Mouse (Mus musculus) liver, postnatal 0 days (tissue): ENCODE data around the gene Drg2.

Source experiments
- CTCF ChIP-seq: sonication (generic); IDR thresholded peaks from 2 replicates; pipeline ENCODE4 v1.5.1; 2016; ENCODE audit warnings: antibody characterized with exemption, low read depth
- EP300 ChIP-seq: IDR thresholded peaks from 2 replicates; pipeline ENCODE4 v1.6.1; 2016; ENCODE audit warnings: antibody characterized with exemption, low read depth, mild to moderate bottlenecking

DNA sequence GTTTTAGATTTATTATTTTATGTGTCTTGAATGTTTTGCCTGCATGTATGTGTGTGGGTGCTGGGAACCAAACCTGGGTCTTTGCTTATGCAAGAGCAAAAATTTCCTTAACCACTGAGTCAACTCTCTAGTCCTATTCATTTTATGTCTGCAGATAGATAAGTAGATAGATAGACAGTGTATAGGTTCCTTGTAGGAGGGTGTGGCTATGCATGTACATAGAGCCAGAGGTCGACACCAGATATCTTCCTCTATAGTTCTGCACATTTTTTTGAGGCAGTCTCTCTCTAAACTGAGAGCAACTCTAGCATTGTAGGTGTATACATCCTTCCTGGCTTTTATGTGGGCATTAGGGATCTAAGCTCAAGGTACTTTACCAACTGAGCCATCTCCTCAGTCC, 19.3 kb upstream of the Drg2 start:
- TF ChIP-seq CTCF (no peak), EP300 (no peak)
